8 mouse cellular contexts compared by ENCODE assay signal in the genomic region with DNA sequence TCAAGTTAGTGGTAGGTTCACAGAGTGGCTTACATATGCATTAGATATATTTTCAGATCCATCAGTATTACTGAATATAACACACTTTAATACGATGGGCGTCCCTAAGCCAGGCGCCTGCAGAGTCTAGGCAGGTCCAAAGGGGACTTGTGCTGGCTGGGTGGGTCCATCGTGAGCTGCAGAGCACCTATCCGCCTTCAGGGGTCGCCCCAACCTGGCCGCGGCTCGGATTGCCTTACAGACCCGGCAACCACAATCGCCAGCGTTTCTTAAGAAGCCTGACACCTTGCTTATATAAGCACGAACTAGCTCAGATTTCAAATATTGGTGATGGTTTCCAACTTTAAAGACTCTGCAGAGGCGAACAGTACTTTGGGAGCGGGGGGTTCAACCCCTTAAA.
DNase-seq lines count a peak whose midpoint lies in the region; ATAC-seq and TF ChIP-seq lines count a peak whose summit lies in the region.

No protein-coding gene starts in this region.

- peak; percentile 68 for TF ChIP-seq CTCF in brain, embryonic 14.5 days (IDR thresholded peaks at IDR 0.05; ENCODE audit: borderline replicate concordance, extremely low read depth, insufficient read depth, insufficient read length)

- H3K9me3 ChIP-seq in heart, embryonic 14.5 days (ENCODE audit: control insufficient read depth, low read length), result 0 out of 2 replicates have a peak, but pooled peaks cover 6% of the 10 kb centered on the region

- H3K36me3 ChIP-seq in heart, embryonic 14.5 days (ENCODE audit: control insufficient read depth, insufficient read depth, low read length), result no peaks in the 10 kb centered on the region

- H3K4me2 ChIP-seq in heart, embryonic 14.5 days (ENCODE audit: low read length), result peak overlapping the region; percentile 60

- WGBS in heart, embryonic 14.5 days, result 17% methylated on average over 15 of the region's 15 CpGs

- no peaks in the 10 kb centered on the region; the same call in 1 of the 2 replicates for H3K27me3 ChIP-seq in heart, embryonic 14.5 days (ENCODE audit: control insufficient read depth, insufficient read depth, low read length)

- no peak overlapping the region for H3K9ac ChIP-seq in heart, embryonic 14.5 days (ENCODE audit: low read length)

- ATAC-seq in heart, embryonic 14.5 days (ENCODE audit: insufficient number of reproducible peaks, insufficient read depth, low FRiP score, low read depth), result no peak

- peak overlapping the region; percentile 14 to 15; a peak in 2 of 4 replicates for H3K4me3 ChIP-seq in heart, embryonic 14.5 days (ENCODE audit: control insufficient read depth in 1 of 2, insufficient read depth in 1 of 2, low read depth in 1 of 2, low read length in 2 of 2)

- no peak for TF ChIP-seq POLR2A in brain, embryonic 14.5 days (IDR thresholded peaks at IDR 0.05; ENCODE audit: borderline replicate concordance, extremely low read depth, insufficient read depth, insufficient read length, poor library complexity, severe bottlenecking)

- peak; percentile 38 to 68 for DNase-seq in cerebellum, postnatal 14 days
- no peak for DNase-seq in cerebellum, adult 11-12 months
- peak; percentile 80 for DNase-seq in brain, embryonic 14.5 days (ENCODE audit: low read depth)
- peak; percentile 17 for DNase-seq in kidney, postnatal 14 days
- peak; percentile 2 for DNase-seq in lung, postnatal 25 days (ENCODE audit: low spot score)
- peak; percentile 10 for DNase-seq in right cerebral cortex, adult 2 months (ENCODE audit: low spot score in 2 of 2)
- DNase-seq in cerebellum, adult 11 months, result no peak

- H3K4me1 ChIP-seq in heart, embryonic 14.5 days (ENCODE audit: control insufficient read depth in 2 of 2, insufficient read depth in 2 of 2, low read length in 2 of 2), result peaks cover 3 to 5% of the 10 kb centered on the region in 2 experiments; a peak in 3 of 4 replicates

- no peak overlapping the region for H3K27ac ChIP-seq in heart, embryonic 14.5 days (replicated peaks in 1 of 2; ENCODE audit: control insufficient read depth in 1 of 2, insufficient read depth in 1 of 2, low read depth in 2 of 2, low read length in 2 of 2)

Comparison
In these comparisons a context has a peak if more than half of its experiments do, and no peak if none do; other contexts are left out.
1. DNase-seq: peak in cerebellum, postnatal 14 days (2 of 2), brain, embryonic 14.5 days (single experiment), kidney, postnatal 14 days (single experiment), lung, postnatal 25 days (single experiment) and right cerebral cortex, adult 2 months (2 of 2); none in cerebellum, adult 11-12 months (single experiment) and cerebellum, adult 11 months (single experiment).